Mouse (Mus musculus): ENCODE data around the gene Tiam1. TPM values are rescaled to one million over a fixed set of nuclear protein-coding genes. Genes with fewer than 3 reads are reported as not detected.
A peak's percentile ranks its signal among the peaks of the same experiment; 100 is the strongest.

Tiam1 gene
- polyA plus RNA-seq, 1 experiment from 2014 or later = 12.3 TPM

DNA sequence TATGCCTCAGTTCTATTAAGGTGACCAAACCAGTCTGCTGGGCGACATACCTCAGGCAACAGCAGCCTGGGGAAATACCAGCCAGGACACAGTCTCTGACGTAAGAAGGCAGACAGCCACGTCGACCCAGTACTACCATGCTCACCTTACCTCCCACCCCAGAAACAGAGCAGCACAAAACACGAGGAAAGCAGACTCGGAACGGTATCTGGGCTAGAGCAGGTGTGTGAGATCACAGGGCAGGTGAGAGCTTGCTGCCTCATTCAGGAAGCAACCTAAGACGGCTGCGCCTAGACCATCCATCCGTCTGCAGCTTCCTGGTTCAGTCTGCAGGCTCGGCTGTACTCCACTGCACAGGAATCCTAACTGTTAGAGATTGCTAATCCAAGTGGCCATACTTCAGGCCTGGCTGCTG is 45.4 kb downstream of the Tiam1 start:
- no peaks in the 10 kb centered on the region for H3K9me3 ChIP-seq
- H3K4me3 ChIP-seq (replicated peaks) = no peak overlapping the region
- no peaks in the 10 kb centered on the region for H3K36me3 ChIP-seq
- no peak overlapping the region for H3K4me2 ChIP-seq (replicated peaks)
- peaks cover 4% of the 10 kb centered on the region; the same call in 1 of the 2 replicates for H3K4me1 ChIP-seq (replicated peaks)
- peak; percentile 65 for ATAC-seq
- no peak overlapping the region for H3K9ac ChIP-seq
- H3K27ac ChIP-seq = no peak overlapping the region
- H3K27me3 ChIP-seq (replicated peaks) = no peaks in the 10 kb centered on the region
- WGBS = 61% methylated on average over 11 of the region's 11 CpGs

DNA sequence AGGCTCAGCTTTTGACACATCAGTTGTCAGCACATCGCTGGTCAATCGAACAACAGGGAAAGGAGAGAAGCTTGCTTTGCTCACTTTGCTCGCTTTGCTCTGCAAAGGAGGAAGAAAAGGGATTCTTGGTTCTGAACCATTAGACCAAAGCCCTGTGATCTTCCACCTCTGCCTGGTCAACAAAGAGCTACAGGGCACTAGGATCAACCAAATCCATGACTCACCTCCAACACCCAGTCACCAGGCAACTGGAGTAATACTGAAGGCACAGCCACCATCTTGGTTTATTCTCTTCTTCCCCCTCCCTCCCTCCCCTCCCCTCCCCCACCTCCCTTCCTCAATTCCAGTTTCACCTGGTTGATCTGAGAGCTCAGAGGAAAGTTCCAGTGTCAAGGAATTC is 45.8 kb downstream of the Tiam1 start:
- Histone ChIP-seq H3K4me3 (replicated peaks) (no peak overlapping the region), H3K36me3 (no peaks in the 10 kb centered on the region), H3K4me2 (replicated peaks) (no peak overlapping the region), H3K9ac (no peak overlapping the region), H3K4me1 (replicated peaks) (peaks cover 4% of the 10 kb centered on the region; the same call in 1 of the 2 replicates), H3K9me3 (no peaks in the 10 kb centered on the region), H3K27me3 (replicated peaks) (no peaks in the 10 kb centered on the region), H3K27ac (no peak overlapping the region)
- ATAC-seq = peak; percentile 17; the same call in 1 of the 2 replicates
- WGBS = 95% methylated on average over 3 of the region's 3 CpGs

- Histone ChIP-seq H3K27ac (no peak overlapping the region), H3K9me3 (no peaks in the 10 kb centered on the region), H3K4me3 (replicated peaks) (no peak overlapping the region), H3K4me1 (replicated peaks) (peaks cover 10% of the 10 kb centered on the region; the same call in 1 of the 2 replicates), H3K27me3 (replicated peaks) (no peaks in the 10 kb centered on the region), H3K36me3 (no peaks in the 10 kb centered on the region), H3K9ac (no peak overlapping the region), H3K4me2 (replicated peaks) (no peak overlapping the region)
- ATAC-seq = no peak
- WGBS = 66% methylated on average over 5 of the region's 5 CpGs
These were observed 47.6 kb downstream of the Tiam1 start for GRCm38 (mm10) chr16:90096011-90096410.

- no peaks in the 10 kb centered on the region for H3K9me3 ChIP-seq
- WGBS = 58% methylated on average over 9 of the region's 9 CpGs
- no peak overlapping the region for H3K27ac ChIP-seq
- no peak overlapping the region for H3K9ac ChIP-seq
- H3K4me3 ChIP-seq (replicated peaks) = no peak overlapping the region
- H3K27me3 ChIP-seq (replicated peaks) = no peaks in the 10 kb centered on the region
- H3K4me2 ChIP-seq (replicated peaks) = no peak overlapping the region
- H3K36me3 ChIP-seq = no peaks in the 10 kb centered on the region
- no peak for ATAC-seq
- H3K4me1 ChIP-seq (replicated peaks) = 0 out of 2 replicates have a peak, but pooled peaks cover 11% of the 10 kb centered on the region
These were observed 50.6 kb downstream of the Tiam1 start for GRCm38 (mm10) chr16:90093015-90093414.

DNA sequence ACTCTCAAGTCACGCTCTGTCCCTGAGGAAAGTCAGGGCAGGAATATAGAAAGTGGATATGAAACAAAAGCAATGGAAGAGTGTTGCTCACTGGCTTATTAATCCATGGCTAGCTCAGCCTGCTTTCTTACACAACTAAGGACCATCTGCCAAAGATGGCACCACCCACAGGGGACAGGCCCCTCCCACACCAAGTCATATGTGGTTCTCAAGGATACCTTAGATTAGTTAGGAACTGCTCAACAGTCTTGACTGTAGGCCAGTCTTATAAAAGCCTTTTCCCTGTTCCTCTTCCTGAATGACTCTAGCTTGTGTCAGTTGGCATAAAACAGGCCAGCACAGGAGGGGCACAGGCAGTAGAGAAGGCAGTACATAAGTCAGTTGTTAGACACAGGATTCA is 51.7 kb downstream of the Tiam1 start:
- Histone ChIP-seq H3K4me3 (replicated peaks) (no peak overlapping the region), H3K27me3 (replicated peaks) (no peaks in the 10 kb centered on the region), H3K27ac (no peak overlapping the region), H3K4me1 (replicated peaks) (0 out of 2 replicates have a peak, but pooled peaks cover 11% of the 10 kb centered on the region), H3K9me3 (no peaks in the 10 kb centered on the region), H3K36me3 (no peaks in the 10 kb centered on the region), H3K4me2 (replicated peaks) (no peak overlapping the region), H3K9ac (no peak overlapping the region)
- WGBS = 86% methylated on average over 1 of the region's 1 CpGs
- ATAC-seq = no peak

DNA sequence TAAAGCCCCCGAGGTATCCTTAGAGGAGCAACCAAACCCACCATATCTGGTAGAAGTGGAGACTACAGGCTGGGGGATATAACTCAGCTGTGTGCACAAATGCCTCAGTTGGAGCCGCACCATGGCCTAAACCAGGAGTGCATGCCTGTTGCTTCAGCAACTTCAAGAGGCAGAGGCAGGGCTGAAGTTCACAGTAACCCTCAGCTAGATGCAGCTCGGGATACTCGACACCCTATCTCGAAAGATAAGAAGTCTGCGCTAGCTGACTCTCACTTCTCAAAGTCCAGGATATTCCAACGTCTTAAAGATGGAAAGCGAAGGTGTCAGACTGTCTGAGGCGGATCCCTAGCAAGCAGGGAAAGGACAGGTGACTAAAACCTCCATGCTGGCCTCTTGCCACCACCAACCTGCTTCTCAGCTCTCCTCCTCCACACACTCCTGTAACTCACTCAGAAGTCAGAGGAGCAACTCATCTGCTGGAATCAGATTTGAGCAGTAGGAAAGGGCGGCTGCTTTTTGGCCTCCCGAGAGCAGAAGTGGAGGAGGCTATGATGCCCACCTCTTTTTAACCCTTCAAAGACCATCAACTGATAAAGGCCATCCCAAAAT is 52.4 kb downstream of the Tiam1 start:
- Histone ChIP-seq H3K4me1 (replicated peaks) (0 out of 2 replicates have a peak, but pooled peaks cover 11% of the 10 kb centered on the region), H3K9ac (no peak overlapping the region), H3K9me3 (no peaks in the 10 kb centered on the region), H3K27ac (no peak overlapping the region), H3K27me3 (replicated peaks) (no peaks in the 10 kb centered on the region), H3K4me3 (replicated peaks) (no peak overlapping the region), H3K4me2 (replicated peaks) (no peak overlapping the region), H3K36me3 (no peaks in the 10 kb centered on the region)
- WGBS = 53% methylated on average over 11 of the region's 11 CpGs
- ATAC-seq = peak; percentile 78

- Histone ChIP-seq H3K27ac (no peak overlapping the region), H3K9ac (no peak overlapping the region), H3K27me3 (replicated peaks) (no peaks in the 10 kb centered on the region), H3K4me2 (replicated peaks) (no peak overlapping the region), H3K36me3 (no peaks in the 10 kb centered on the region), H3K4me1 (replicated peaks) (0 out of 2 replicates have a peak, but pooled peaks cover 14% of the 10 kb centered on the region), H3K4me3 (replicated peaks) (no peak overlapping the region), H3K9me3 (no peaks in the 10 kb centered on the region)
- ATAC-seq = no peak
- WGBS = 90% methylated on average over 13 of the region's 13 CpGs
These were observed 53.2 kb downstream of the Tiam1 start for GRCm38 (mm10) chr16:90090368-90090767.

- H3K27me3 ChIP-seq (replicated peaks) = no peaks in the 10 kb centered on the region
- H3K36me3 ChIP-seq = no peaks in the 10 kb centered on the region
- no peak overlapping the region for H3K4me3 ChIP-seq (replicated peaks)
- no peak overlapping the region for H3K9ac ChIP-seq
- no peak overlapping the region for H3K4me2 ChIP-seq (replicated peaks)
- H3K27ac ChIP-seq = no peak overlapping the region
- 81% methylated on average over 5 of the region's 5 CpGs for WGBS
- H3K9me3 ChIP-seq = no peaks in the 10 kb centered on the region
- ATAC-seq = no peak
- H3K4me1 ChIP-seq (replicated peaks) = 0 out of 2 replicates have a peak, but pooled peaks cover 10% of the 10 kb centered on the region
These were observed 56.3 kb downstream of the Tiam1 start for GRCm38 (mm10) chr16:90087256-90087655.

- Histone ChIP-seq H3K4me1 (replicated peaks) (0 out of 2 replicates have a peak, but pooled peaks cover 4% of the 10 kb centered on the region), H3K27me3 (replicated peaks) (no peaks in the 10 kb centered on the region), H3K27ac (no peak overlapping the region), H3K4me2 (replicated peaks) (no peak overlapping the region), H3K36me3 (no peaks in the 10 kb centered on the region), H3K9me3 (no peaks in the 10 kb centered on the region), H3K4me3 (replicated peaks) (no peak overlapping the region), H3K9ac (no peak overlapping the region)
- ATAC-seq = no peak
- 53% methylated on average over 6 of the region's 6 CpGs for WGBS
These were observed 57.5 kb downstream of the Tiam1 start for GRCm38 (mm10) chr16:90086111-90086510.

DNA sequence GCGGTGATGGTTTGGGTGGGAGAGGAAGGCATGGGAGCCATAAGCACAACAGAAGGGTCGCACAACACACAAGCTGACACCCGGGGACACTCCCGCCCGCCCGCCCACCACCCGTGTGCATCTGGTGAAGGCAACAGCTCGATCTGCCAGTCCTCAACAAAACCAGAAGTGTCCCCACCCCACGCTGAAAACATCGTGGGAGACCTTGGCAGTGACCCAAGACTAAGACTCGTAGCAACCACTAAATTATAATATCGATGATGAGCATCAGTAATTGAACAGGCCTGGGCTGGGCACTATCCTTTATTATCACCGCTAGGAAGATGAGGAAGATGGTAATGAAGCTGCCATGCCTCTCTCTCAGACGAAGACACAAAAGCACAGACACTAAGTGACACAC is 58.0 kb downstream of the Tiam1 start:
- no peak overlapping the region for H3K27ac ChIP-seq
- H3K4me3 ChIP-seq (replicated peaks) = no peak overlapping the region
- H3K36me3 ChIP-seq = no peaks in the 10 kb centered on the region
- no peaks in the 10 kb centered on the region for H3K9me3 ChIP-seq
- no peak overlapping the region for H3K4me2 ChIP-seq (replicated peaks)
- H3K4me1 ChIP-seq (replicated peaks) = 0 out of 2 replicates have a peak, but pooled peaks cover 3% of the 10 kb centered on the region
- H3K9ac ChIP-seq = no peak overlapping the region
- ATAC-seq = no peak
- no peaks in the 10 kb centered on the region for H3K27me3 ChIP-seq (replicated peaks)
- WGBS = 75% methylated on average over 14 of the region's 14 CpGs

- H3K27ac ChIP-seq = no peak overlapping the region
- no peak overlapping the region for H3K9ac ChIP-seq
- no peaks in the 10 kb centered on the region for H3K9me3 ChIP-seq
- no peaks in the 10 kb centered on the region for H3K27me3 ChIP-seq (replicated peaks)
- WGBS = 96% methylated on average over 1 of the region's 1 CpGs
- no peak overlapping the region for H3K4me2 ChIP-seq (replicated peaks)
- no peaks in the 10 kb centered on the region for H3K36me3 ChIP-seq
- no peak for ATAC-seq
- no peak overlapping the region for H3K4me3 ChIP-seq (replicated peaks)
- H3K4me1 ChIP-seq (replicated peaks) = 0 out of 2 replicates have a peak, but pooled peaks cover 3% of the 10 kb centered on the region
These were observed 62.4 kb downstream of the Tiam1 start for GRCm38 (mm10) chr16:90081125-90081524.

DNA sequence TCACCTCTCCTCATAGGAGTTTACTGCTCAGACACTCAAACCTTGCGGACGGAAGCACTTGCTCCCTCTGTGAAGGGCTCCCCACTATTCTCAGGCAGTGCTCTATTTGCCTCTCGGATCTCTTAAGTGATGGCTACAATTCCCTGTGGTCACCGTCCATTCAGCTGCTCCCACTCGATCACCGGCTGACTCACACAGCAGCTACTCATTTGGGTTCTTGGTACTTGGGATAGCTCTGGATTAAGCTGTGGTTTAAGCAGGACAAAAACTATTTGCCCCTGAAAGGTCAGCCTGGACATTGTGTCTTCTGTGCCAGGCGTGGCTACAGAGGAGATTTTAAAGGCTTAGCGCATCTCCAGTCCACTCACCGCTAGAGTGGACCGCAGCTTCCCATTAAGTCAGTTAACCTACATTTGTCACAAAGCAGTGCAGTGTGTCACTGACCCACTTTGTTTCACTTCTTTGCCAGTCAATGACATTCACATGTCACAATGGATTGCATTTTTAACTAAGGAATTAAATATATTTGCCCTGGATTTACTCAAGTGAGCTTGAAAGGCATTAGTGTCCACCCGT is 64.7 kb downstream of the Tiam1 start:
- no peak overlapping the region for H3K27ac ChIP-seq
- H3K4me1 ChIP-seq (replicated peaks) = no peaks in the 10 kb centered on the region
- no peak for ATAC-seq
- no peaks in the 10 kb centered on the region for H3K27me3 ChIP-seq (replicated peaks)
- H3K4me3 ChIP-seq (replicated peaks) = no peak overlapping the region
- 87% methylated on average over 11 of the region's 11 CpGs for WGBS
- no peaks in the 10 kb centered on the region for H3K9me3 ChIP-seq
- H3K9ac ChIP-seq = no peak overlapping the region
- no peak overlapping the region for H3K4me2 ChIP-seq (replicated peaks)
- H3K36me3 ChIP-seq = no peaks in the 10 kb centered on the region

GRCm38 (mm10) chr16:90073510-90073909 is 70.1 kb downstream of the Tiam1 start:
- Histone ChIP-seq H3K27me3 (replicated peaks) (no peaks in the 10 kb centered on the region), H3K27ac (0 out of 2 replicates have a peak overlapping the region, but pooled peaks have one; percentile 2), H3K9me3 (no peaks in the 10 kb centered on the region), H3K36me3 (no peaks in the 10 kb centered on the region), H3K4me2 (replicated peaks) (0 out of 2 replicates have a peak overlapping the region, but pooled peaks have one; percentile 24), H3K4me3 (replicated peaks) (no peak overlapping the region), H3K9ac (no peak overlapping the region), H3K4me1 (replicated peaks) (peaks cover 16% of the 10 kb centered on the region)
- ATAC-seq = peak; percentile 65
- 36% methylated on average over 7 of the region's 7 CpGs for WGBS
